Mouse (Mus musculus) kidney, postnatal 0 days (tissue): ENCODE measurements at regions not wholly inside any gene's neighbourhood (a gene's known extent, or its start where the extent isn't known, plus 50 kb on each side); places are given as distances from the start of the nearest gene placed in this dataset.

ENCODE experiments used
- ATAC-seq: fragments of 200-750 bp; cut with Nextera tagmentation; replicated peaks from 2 replicates; pipeline ENCODE4 v1.8.0; 2017; ENCODE audit warnings: low read depth, moderate number of reproducible peaks, moderate TSS enrichment, moderate library complexity; ENCODE audit not compliant: low FRiP score
- DNase-seq: peaks from one replicate; pipeline ENCODE4 v3.0.0-alpha.2; 2016; ENCODE audit warnings: low spot score
- H3K27ac ChIP-seq: fragments of 300-500 bp; sonication (generic); 2 replicates; pipeline ENCODE4 v1.5.1; 2014; ENCODE audit warnings: mild to moderate bottlenecking
- H3K27me3 ChIP-seq: fragments of 300-500 bp; sonication (generic); 2 replicates; pipeline ENCODE4 v1.6.1; 2014; ENCODE audit warnings: low read length, mixed read lengths; ENCODE audit not compliant: insufficient read depth
- H3K36me3 ChIP-seq: fragments of 300-500 bp; sonication (generic); 2 replicates; pipeline ENCODE4 v1.6.1; 2014; ENCODE audit warnings: low read length, mixed read lengths; ENCODE audit not compliant: insufficient read depth
- H3K4me1 ChIP-seq: fragments of 300-500 bp; sonication (generic); replicated peaks from 2 replicates; pipeline ENCODE4 v1.6.1; 2014; ENCODE audit warnings: antibody characterized with exemption, low read length, mixed read lengths; ENCODE audit not compliant: insufficient read depth
- H3K4me2 ChIP-seq: fragments of 300-500 bp; sonication (generic); 2 replicates; pipeline ENCODE4 v1.6.1; 2014; ENCODE audit warnings: mild to moderate bottlenecking, low read length, moderate library complexity, mixed read lengths
- H3K4me3 ChIP-seq: fragments of 300-500 bp; sonication (generic); replicated peaks from 2 replicates; pipeline ENCODE4 v1.5.1; 2014; ENCODE audit warnings: low read depth, low read length
- H3K9ac ChIP-seq: fragments of 300-500 bp; sonication (generic); 2 replicates; pipeline ENCODE4 v1.6.1; 2014; ENCODE audit warnings: low read depth, low read length
- H3K9me3 ChIP-seq: fragments of 300-500 bp; sonication (generic); replicated peaks from 2 replicates; pipeline ENCODE4 v1.6.1; 2016; ENCODE audit warnings: low read length, inconsistent platforms, mixed read lengths
- CTCF ChIP-seq: IDR thresholded peaks from 2 replicates; pipeline ENCODE4 v1.5.1; 2016; ENCODE audit warnings: antibody characterized with exemption, low read depth, mild to moderate bottlenecking, moderate library complexity
- WGBS: fragments of 180-500 bp; shearing (Covaris S2); extraction: QIAGEN DNeasy Blood & Tissue Kit; methylation state at CpG from one replicate; pipeline ENCODE4 v1.1.7; 2014; 5-methylcytosine and 5-hydroxymethylcytosine counted together

- no peak overlapping the region for H3K4me2 ChIP-seq
- H3K9me3 ChIP-seq = no peaks in the 10 kb centered on the region
- H3K4me3 ChIP-seq = no peak overlapping the region
- WGBS = 52% methylated on average over 4 of the region's 4 CpGs
- DNase-seq (peak; percentile 54), ATAC-seq (no peak)
- 0 out of 2 replicates have a peak, but pooled peaks cover 6% of the 10 kb centered on the region for H3K4me1 ChIP-seq
- H3K27me3 ChIP-seq = no peaks in the 10 kb centered on the region
- no peak overlapping the region for H3K9ac ChIP-seq
- H3K27ac ChIP-seq = no peak overlapping the region
- no peak for TF ChIP-seq CTCF
- H3K36me3 ChIP-seq = no peaks in the 10 kb centered on the region
Measured at GRCm38 (mm10) chr7:66528881-66529280, 101.6 kb upstream of the Aldh1a3 start.

GRCm38 (mm10) chr7:66523959-66524358, 96.6 kb upstream of the Aldh1a3 start:
- Histone ChIP-seq H3K36me3 (no peaks in the 10 kb centered on the region), H3K27ac (no peak overlapping the region), H3K4me2 (no peak overlapping the region), H3K9ac (no peak overlapping the region), H3K4me1 (0 out of 2 replicates have a peak, but pooled peaks cover 6% of the 10 kb centered on the region), H3K27me3 (no peaks in the 10 kb centered on the region), H3K9me3 (no peaks in the 10 kb centered on the region), H3K4me3 (no peak overlapping the region)
- ATAC-seq (no peak), DNase-seq (peak; percentile 23)
- WGBS = 28% methylated on average over 7 of the region's 7 CpGs
- TF ChIP-seq CTCF = no peak

- Histone ChIP-seq H3K36me3 (no peaks in the 10 kb centered on the region), H3K9ac (no peak overlapping the region), H3K4me2 (no peak overlapping the region), H3K4me3 (no peak overlapping the region), H3K4me1 (0 out of 2 replicates have a peak, but pooled peaks cover 6% of the 10 kb centered on the region), H3K9me3 (no peaks in the 10 kb centered on the region), H3K27me3 (no peaks in the 10 kb centered on the region), H3K27ac (no peak overlapping the region)
- 76% methylated on average over 2 of the region's 2 CpGs for WGBS
- TF ChIP-seq CTCF = no peak
- ATAC-seq = no peak
- no peak for DNase-seq
Measured at GRCm38 (mm10) chr7:66521522-66521921, 94.2 kb upstream of the Aldh1a3 start.

- Histone ChIP-seq H3K36me3 (no peaks in the 10 kb centered on the region), H3K4me2 (no peak overlapping the region), H3K27ac (no peak overlapping the region), H3K9me3 (no peaks in the 10 kb centered on the region; the same call in 1 of the 2 replicates), H3K9ac (no peak overlapping the region), H3K4me1 (no peaks in the 10 kb centered on the region), H3K4me3 (no peak overlapping the region), H3K27me3 (no peaks in the 10 kb centered on the region)
- no peak for TF ChIP-seq CTCF
- peak; percentile 38 for DNase-seq
- WGBS = 30% methylated on average over 4 of the region's 4 CpGs
- no peak; the same call in 1 of the 2 replicates for ATAC-seq
Measured at GRCm38 (mm10) chr7:66516143-66516542, 88.8 kb upstream of the Aldh1a3 start.

- Histone ChIP-seq H3K9ac (no peak overlapping the region), H3K27ac (no peak overlapping the region), H3K36me3 (no peaks in the 10 kb centered on the region), H3K9me3 (no peaks in the 10 kb centered on the region; the same call in 1 of the 2 replicates), H3K4me2 (no peak overlapping the region), H3K4me3 (no peak overlapping the region), H3K4me1 (no peaks in the 10 kb centered on the region), H3K27me3 (no peaks in the 10 kb centered on the region)
- no peak for ATAC-seq
- DNase-seq = no peak
- WGBS = 47% methylated on average over 3 of the region's 3 CpGs
- no peak for TF ChIP-seq CTCF
Measured at GRCm38 (mm10) chr7:66513411-66513810, 86.1 kb upstream of the Aldh1a3 start.

- H3K9ac ChIP-seq = no peak overlapping the region
- TF ChIP-seq CTCF = no peak
- WGBS = 31% methylated on average over 2 of the region's 2 CpGs
- H3K27ac ChIP-seq = 0 out of 2 replicates have a peak overlapping the region, but pooled peaks have one; percentile 13
- no peak overlapping the region for H3K4me2 ChIP-seq
- no peaks in the 10 kb centered on the region for H3K27me3 ChIP-seq
- DNase-seq (peak; percentile 61), ATAC-seq (no peak)
- H3K9me3 ChIP-seq = no peaks in the 10 kb centered on the region
- no peaks in the 10 kb centered on the region for H3K4me1 ChIP-seq
- no peak overlapping the region for H3K4me3 ChIP-seq
- no peaks in the 10 kb centered on the region for H3K36me3 ChIP-seq
Measured at GRCm38 (mm10) chr7:66505734-66506133, 78.4 kb upstream of the Aldh1a3 start.

GRCm38 (mm10) chr7:66504519-66504918, 77.2 kb upstream of the Aldh1a3 start:
- Histone ChIP-seq H3K9me3 (no peaks in the 10 kb centered on the region), H3K36me3 (no peaks in the 10 kb centered on the region), H3K4me1 (no peaks in the 10 kb centered on the region), H3K4me2 (no peak overlapping the region), H3K27me3 (no peaks in the 10 kb centered on the region), H3K27ac (no peak overlapping the region), H3K9ac (no peak overlapping the region), H3K4me3 (no peak overlapping the region)
- ATAC-seq (no peak), DNase-seq (no peak)
- WGBS = 96% methylated on average over 4 of the region's 4 CpGs
- no peak for TF ChIP-seq CTCF
